Mouse (Mus musculus) CH12.LX (cell line): ENCODE measurements around the gene Cd2. TPM values are rescaled to one million over a fixed set of nuclear protein-coding genes. Genes with fewer than 3 reads are reported as not detected.

Experiments used
- DNase-seq: peaks from one replicate; pipeline ENCODE4 v3.0.0-alpha.2; 2013; ENCODE audit errors: extremely low read depth
- H3K27ac ChIP-seq: 2 replicates; pipeline ENCODE4 v1.5.1; 2012; ENCODE audit warnings: low read depth, mild to moderate bottlenecking, control low read depth, moderate library complexity; ENCODE audit not compliant: insufficient read depth
- H3K27me3 ChIP-seq: replicated peaks from 2 replicates; pipeline ENCODE3; 2012; ENCODE audit warnings: inconsistent platforms
- H3K36me3 ChIP-seq, 2 experiments: replicated peaks in 1 of 2; 2 replicates each; pipeline versions ENCODE3 to v1.6.1; 2012; ENCODE audit warnings: inconsistent platforms in 1 of 2, low read length in 1 of 2, mild to moderate bottlenecking in 1 of 2, mixed read lengths in 1 of 2, moderate library complexity in 1 of 2; ENCODE audit not compliant: control insufficient read depth in 1 of 2, insufficient read depth in 1 of 2
- H3K4me1 ChIP-seq, 2 experiments: 2 replicates each; pipeline ENCODE4 v1.6.1; 2012; ENCODE audit warnings: inconsistent platforms in 1 of 2, moderate library complexity in 1 of 2; ENCODE audit not compliant: insufficient read depth in 2 of 2, control insufficient read depth in 1 of 2
- H3K4me2 ChIP-seq: 2 replicates; pipeline ENCODE4 v1.6.1; 2012; ENCODE audit warnings: low read depth, mild to moderate bottlenecking, control low read depth; ENCODE audit not compliant: poor library complexity, insufficient read depth, severe bottlenecking
- H3K4me3 ChIP-seq, 3 experiments: fragments of 150-350 bp in 1 of 3; sonication (generic) in 1 of 3; replicated peaks in 1 of 3; 2 replicates each; pipeline versions ENCODE3 to v1.5.1; 2011 to 2012; ENCODE audit warnings: low read depth in 2 of 3, low read length in 2 of 3, mild to moderate bottlenecking in 2 of 3, moderate library complexity in 2 of 3, control low read depth in 1 of 3, improper control_type of control experiment in 1 of 3, inconsistent platforms in 1 of 3, mixed read lengths in 1 of 3; ENCODE audit not compliant: poor library complexity in 1 of 3
- H3K79me2 ChIP-seq: replicated peaks from 2 replicates; pipeline ENCODE4 v1.6.1; 2012; ENCODE audit warnings: mild to moderate bottlenecking, moderate library complexity; ENCODE audit not compliant: control insufficient read depth, poor library complexity, insufficient read depth, severe bottlenecking; ENCODE audit errors: extremely low read depth
- H3K9ac ChIP-seq: 2 replicates; pipeline ENCODE4 v1.6.1; 2012; ENCODE audit warnings: low read depth, mild to moderate bottlenecking, control low read depth, moderate library complexity; ENCODE audit not compliant: insufficient read depth
- H3K9me3 ChIP-seq: replicated peaks from 2 replicates; pipeline ENCODE3; 2012; ENCODE audit warnings: low read length, inconsistent platforms, mixed read lengths
- EP300 ChIP-seq: IDR thresholded peaks from 2 replicates; pipeline ENCODE4 v1.6.1; 2011; ENCODE audit warnings: low read length, improper control_type of control experiment
- IRF4 ChIP-seq: IDR thresholded peaks from 2 replicates; pipeline ENCODE4 v1.6.1; 2014; ENCODE audit warnings: low read depth, mild to moderate bottlenecking, inconsistent platforms, low read length, improper control_type of control experiment
- MAZ ChIP-seq: IDR thresholded peaks from 2 replicates; pipeline ENCODE4 v1.6.1; 2012; ENCODE audit warnings: low read depth, mild to moderate bottlenecking, inconsistent platforms, low read length, improper control_type of control experiment, moderate library complexity
- NELFE ChIP-seq: IDR thresholded peaks from 2 replicates; pipeline ENCODE4 v1.6.1; 2011; ENCODE audit warnings: low read depth, low read length, improper control_type of control experiment
- PAX5 ChIP-seq: IDR thresholded peaks from 2 replicates; pipeline ENCODE4 v1.6.1; 2012; ENCODE audit warnings: low read length, inconsistent platforms, mixed read lengths
- POLR2A ChIP-seq: IDR thresholded peaks from 2 replicates; pipeline ENCODE4 v1.6.1; 2011; ENCODE audit warnings: low read depth, mild to moderate bottlenecking, improper control_type of control experiment, low read length
- RAD21 ChIP-seq: IDR thresholded peaks from 2 replicates; pipeline ENCODE4 v1.6.1; 2011; ENCODE audit warnings: low read depth, mild to moderate bottlenecking, low read length, improper control_type of control experiment, moderate library complexity
- TCF12 ChIP-seq: IDR thresholded peaks from 2 replicates; pipeline ENCODE4 v1.6.1; 2014; ENCODE audit warnings: low read depth, mild to moderate bottlenecking, inconsistent platforms, low read length, improper control_type of control experiment
- ZC3H11A ChIP-seq: IDR thresholded peaks from 2 replicates; pipeline ENCODE4 v1.6.1; 2012; ENCODE audit warnings: low read depth, mild to moderate bottlenecking, inconsistent platforms, low read length, improper control_type of control experiment
- ZMIZ1 ChIP-seq: IDR thresholded peaks from 2 replicates; pipeline ENCODE4 v1.6.1; 2012; ENCODE audit warnings: low read depth, mild to moderate bottlenecking, inconsistent platforms, low read length, improper control_type of control experiment
- dilution Hi-C: fragments of 300-500 bp; cut with MboI; formaldehyde crosslinking; loops from 2 replicates; pipeline ENCODE4 v1.14.3; 2020; ENCODE audit warnings: low sequenced_read_pairs; ENCODE audit not compliant: extremely low pct_unique_long_range_greater_than_20kb, extremely low pct_ligation_motif_present
- in situ Hi-C: fragments of 300-500 bp; cut with MboI; formaldehyde crosslinking; loops from 3 replicates; pipeline ENCODE4 v1.14.3; 2019; ENCODE audit warnings: low sequenced_read_pairs, low pct_ligation_motif_present, low pct_unique_long_range_greater_than_20kb, mixed read lengths
- polyA plus RNA-seq: library from polyadenylated mRNA; unstranded; fragments of >175 nt; gene quantifications from 2 replicates; pipeline ENCODE4 v1.2.1, GENCODE M21; 2012; ENCODE audit warnings: low read depth; ENCODE audit not compliant: insufficient read length
- total RNA-seq, 2 experiments: library from RNA; depleted of rRNA; stranded (reverse); fragments of 300-350 nt in 1 of 2; fragments of >200 nt in 1 of 2; gene quantifications; 2 replicates each; pipeline ENCODE4 v1.2.3; 2012 to 2014

Gene Cd2
- total and polyA plus RNA-seq, 3 experiments: 9.5 to 35.0 (median 18.0) TPM

GRCm38 (mm10) chr3:101295366-101295867, 7.7 kb upstream of the Cd2 start (continued):
- TF ChIP-seq RAD21 (peak; percentile 100), MAZ (no peak), ZMIZ1 (no peak), EP300 (no peak; the same call in 1 of the 2 replicates), NELFE (0 out of 2 replicates have a peak, but pooled peaks have one; percentile 28), PAX5 (no peak), ZC3H11A (peak; percentile 95), POLR2A (no peak), TCF12 (peak; percentile 54; the same call in 1 of the 2 replicates)
- TF ChIP-seq, all 38 proteins: peak for 12

- Histone ChIP-seq H3K27me3 (no peaks in the 10 kb centered on the region), H3K9me3 (no peaks in the 10 kb centered on the region)
- DNase-seq: peak; percentile 34
- dilution Hi-C loops: no loop called here
- TF ChIP-seq TCF12: no peak
- TF ChIP-seq, all 38 proteins: peak for 0
- Histone ChIP-seq H3K36me3 (no peaks in the 10 kb centered on the region), H3K4me1 (peaks cover 11 to 78% of the 10 kb centered on the region in 2 experiments), H3K27ac (no peak overlapping the region), H3K9ac (no peak overlapping the region), H3K4me2 (no peak overlapping the region), H3K4me3 (no peak overlapping the region), H3K79me2 (no peaks in the 10 kb centered on the region)
- in situ Hi-C loops: loop anchor here (5.0 kb wide), 2 partner anchors 72 to 317 kb away; no protein-coding TSS in a partner anchor
Measured at GRCm38 (mm10) chr3:101294487-101295365, 7.0 kb upstream of the Cd2 start.

- H3K4me1 ChIP-seq: peaks cover 15 to 88% of the 10 kb centered on the region in 2 experiments
- no peak overlapping the region for H3K4me3 ChIP-seq
- no peaks in the 10 kb centered on the region for H3K27me3 ChIP-seq
- H3K9me3 ChIP-seq: no peaks in the 10 kb centered on the region
- dilution Hi-C loops: no loop called here
- in situ Hi-C loops: loop anchor here (5.0 kb wide), 2 partner anchors 71 to 316 kb away; no protein-coding TSS in a partner anchor
- no peak for DNase-seq
- H3K4me2 ChIP-seq: no peak overlapping the region
- H3K36me3 ChIP-seq: no peaks in the 10 kb centered on the region
- TF ChIP-seq EP300 (no peak), IRF4 (peak; percentile 32; the same call in 1 of the 2 replicates)
- no peak overlapping the region for H3K27ac ChIP-seq
- no peak overlapping the region for H3K9ac ChIP-seq
- H3K79me2 ChIP-seq: no peaks in the 10 kb centered on the region
Measured at GRCm38 (mm10) chr3:101293571-101294135, 5.9 kb upstream of the Cd2 start.
